Mouse (Mus musculus) embryonic fibroblast, embryonic 13.5 days (primary cell): Measurements from ENCODE around the gene Lrp11.
"Not testable (repeated sequence)": the region's sequence is repeated elsewhere in the genome, so short reads cannot be mapped to it uniquely, and the experiment has no call there.

ENCODE experiments used
- CTCF ChIP-seq: IDR thresholded peaks from 2 replicates; pipeline ENCODE4 v1.5.1; 2011; ENCODE audit warnings: mild to moderate bottlenecking, control low read depth, low read length, moderate library complexity, borderline replicate concordance; ENCODE audit not compliant: insufficient read depth
- POLR2A ChIP-seq: IDR thresholded peaks from 2 replicates; pipeline ENCODE4 v1.6.1; 2011; ENCODE audit warnings: low read depth, mild to moderate bottlenecking, control low read depth, low read length, moderate library complexity

- TF ChIP-seq CTCF, POLR2A: not testable (repeated sequence)
Measured at GRCm38 (mm10) chr10:7617556-7617955, 28.0 kb downstream of the Lrp11 start.
